Mouse (Mus musculus) olfactory bulb, adult 2 months (tissue): Measurements from ENCODE around the gene Tinagl1. TPM values are rescaled to one million over a fixed set of nuclear protein-coding genes. Genes with fewer than 3 reads are reported as not detected.

Experiments used
- H3K27ac ChIP-seq: fragments of 200-500 bp; 2 replicates; pipeline ENCODE4 v1.5.1; 2012; ENCODE audit warnings: low read depth, low read length; ENCODE audit not compliant: insufficient read depth
- H3K4me1 ChIP-seq: fragments of 200-500 bp; 2 replicates; pipeline ENCODE4 v1.6.1; 2012; ENCODE audit warnings: low read length; ENCODE audit not compliant: control insufficient read depth, insufficient read depth
- H3K4me3 ChIP-seq: fragments of 200-500 bp; 2 replicates; pipeline ENCODE4 v1.5.1; 2012; ENCODE audit warnings: mild to moderate bottlenecking, low read depth, low read length, moderate library complexity; ENCODE audit not compliant: insufficient read depth
- CTCF ChIP-seq: fragments of 200-500 bp; IDR thresholded peaks from 2 replicates; pipeline ENCODE4 v1.5.1; 2012; ENCODE audit warnings: low read depth, mild to moderate bottlenecking, low read length, moderate library complexity; ENCODE audit not compliant: insufficient read depth
- POLR2A ChIP-seq: fragments of 200-500 bp; IDR thresholded peaks from 2 replicates; pipeline ENCODE4 v1.6.1; 2012; ENCODE audit warnings: mild to moderate bottlenecking, low read depth, low read length, moderate library complexity; ENCODE audit not compliant: insufficient read depth
- WGBS: fragments of 180-500 bp; shearing (Covaris S2); methylation state at CpG from one replicate; pipeline ENCODE4 v1.1.7; 2018; 5-methylcytosine and 5-hydroxymethylcytosine counted together
- polyA plus RNA-seq: library from polyadenylated mRNA; stranded (reverse); fragments of >200 nt; gene quantifications from 2 replicates; pipeline ENCODE4 v1.2.4, GENCODE M21; 2012; ENCODE audit warnings: low replicate concordance; ENCODE audit not compliant: missing spikeins, insufficient read depth, insufficient read length

Tinagl1 gene
- polyA plus RNA-seq, 1 experiment: not detected

- Histone ChIP-seq H3K4me1 (peaks cover 22% of the 10 kb centered on the region), H3K27ac (no peak overlapping the region), H3K4me3 (peak overlapping the region; percentile 38)
- TF ChIP-seq CTCF (peak; percentile 94), POLR2A (no peak)
- under 1% methylated on average over 56 of the region's 57 CpGs for WGBS
Observed at GRCm38 (mm10) chr4:130138441-130139213, 36.3 kb downstream of the Tinagl1 start.

GRCm38 (mm10) chr4:130133399-130133798 lies 41.5 kb downstream of the Tinagl1 start:
- no peak for TF ChIP-seq CTCF
- TF ChIP-seq POLR2A: no peak
- Histone ChIP-seq H3K4me1 (peaks cover 4% of the 10 kb centered on the region; the same call in 1 of the 2 replicates), H3K27ac (no peak overlapping the region), H3K4me3 (no peak overlapping the region)
- 75% methylated on average over 6 of the region's 6 CpGs for WGBS

GRCm38 (mm10) chr4:130131448-130132105 lies 43.3 kb downstream of the Tinagl1 start:
- no peak overlapping the region for H3K4me3 ChIP-seq
- no peaks in the 10 kb centered on the region for H3K4me1 ChIP-seq
- no peak overlapping the region for H3K27ac ChIP-seq
- TF ChIP-seq POLR2A (no peak), CTCF (no peak)
- WGBS: 90% methylated on average over 7 of the region's 7 CpGs

- no peak overlapping the region for H3K4me3 ChIP-seq
- TF ChIP-seq CTCF (no peak), POLR2A (no peak)
- no peak overlapping the region for H3K27ac ChIP-seq
- H3K4me1 ChIP-seq: no peaks in the 10 kb centered on the region
- WGBS: 65% methylated on average over 13 of the region's 13 CpGs
Observed at GRCm38 (mm10) chr4:130130641-130131350, 44.1 kb downstream of the Tinagl1 start.

GRCm38 (mm10) chr4:130130082-130130481 lies 44.8 kb downstream of the Tinagl1 start:
- WGBS: 74% methylated on average over 10 of the region's 10 CpGs
- H3K4me3 ChIP-seq: no peak overlapping the region
- H3K27ac ChIP-seq: no peak overlapping the region
- TF ChIP-seq CTCF: no peak
- no peak for TF ChIP-seq POLR2A
- no peaks in the 10 kb centered on the region for H3K4me1 ChIP-seq

GRCm38 (mm10) chr4:130128907-130129306 lies 46.0 kb downstream of the Tinagl1 start:
- H3K4me3 ChIP-seq: no peak overlapping the region
- WGBS: 87% methylated on average over 5 of the region's 5 CpGs

GRCm38 (mm10) chr4:130125935-130126334 lies 49.0 kb downstream of the Tinagl1 start:
- Histone ChIP-seq H3K27ac (no peak overlapping the region), H3K4me1 (no peaks in the 10 kb centered on the region), H3K4me3 (no peak overlapping the region)
- 81% methylated on average over 5 of the region's 5 CpGs for WGBS
- no peak for TF ChIP-seq POLR2A
- TF ChIP-seq CTCF: no peak

More at GRCm38 (mm10) chr4:130128907-130129306, 46.0 kb downstream of the Tinagl1 start:
- Histone ChIP-seq H3K4me1 (no peaks in the 10 kb centered on the region), H3K27ac (no peak overlapping the region)
- TF ChIP-seq CTCF: no peak

- no peak overlapping the region for H3K4me3 ChIP-seq
- no peak for TF ChIP-seq CTCF
- TF ChIP-seq POLR2A: no peak
- H3K27ac ChIP-seq: no peak overlapping the region
- no peaks in the 10 kb centered on the region for H3K4me1 ChIP-seq
- 73% methylated on average over 6 of the region's 6 CpGs for WGBS
Observed at GRCm38 (mm10) chr4:130125164-130125563, 49.8 kb downstream of the Tinagl1 start.

- Histone ChIP-seq H3K4me1 (no peaks in the 10 kb centered on the region), H3K27ac (no peak overlapping the region), H3K4me3 (no peak overlapping the region)
- TF ChIP-seq POLR2A (no peak), CTCF (no peak)
- WGBS: 91% methylated on average over 4 of the region's 4 CpGs
Observed at GRCm38 (mm10) chr4:130124110-130124509, 50.8 kb downstream of the Tinagl1 start.
